Mouse (Mus musculus) G1E (cell line): ENCODE data around the gene Taok2.

Source experiments
- CTCF ChIP-seq: IDR thresholded peaks from 2 replicates; pipeline ENCODE4 v1.5.1; 2012; ENCODE audit warnings: low read depth, low read length, inconsistent platforms, mixed read lengths
- GATA1 ChIP-seq: IDR thresholded peaks from 2 replicates; pipeline ENCODE4 v1.6.1; 2012; ENCODE audit warnings: borderline replicate concordance, low read length, inconsistent platforms, mixed read lengths
- TAL1 ChIP-seq: conservative IDR thresholded peaks from 2 replicates; pipeline ENCODE4 v1.6.1; 2012; ENCODE audit warnings: low read depth, low read length, inconsistent platforms, mixed read lengths

DNA sequence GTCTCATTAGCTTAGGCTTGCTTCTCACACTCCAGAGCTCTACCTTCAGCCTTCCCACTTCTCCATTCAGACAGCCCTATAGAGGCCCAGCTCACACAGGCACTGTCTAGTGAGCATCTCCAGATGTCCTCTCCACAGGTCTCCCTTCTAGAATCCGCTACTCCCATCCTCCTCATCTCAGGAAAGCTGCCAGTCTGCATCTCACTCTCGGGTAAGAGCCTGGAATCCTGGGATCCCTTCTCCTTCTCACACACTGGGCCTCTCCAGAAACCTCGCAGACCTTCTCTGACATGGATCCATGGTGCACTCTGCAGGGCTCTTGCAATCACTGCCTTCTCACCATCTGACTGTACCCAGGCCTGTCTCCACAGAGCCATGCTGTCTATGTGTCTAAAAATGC is 28.9 kb downstream of the Taok2 start:
- TF ChIP-seq CTCF, result no peak
- no peak for TF ChIP-seq TAL1
- TF ChIP-seq GATA1, result no peak
